Mouse (Mus musculus): ENCODE results near the gene Itpr3. TPM values are rescaled to one million over a fixed set of nuclear protein-coding genes. Genes with fewer than 3 reads are reported as not detected.

Itpr3 gene
- polyA plus RNA-seq (2011; ENCODE audit: insufficient read depth, insufficient read length, low replicate concordance, missing spikeins): 10.8 and 12.5 TPM in 2 replicates

- no peaks in the 10 kb centered on the region for H3K4me1 ChIP-seq (ENCODE audit: control insufficient read depth, insufficient read depth, low read length)
- WGBS: under 1% methylated on average over 66 of the region's 66 CpGs
- TF ChIP-seq POLR2A (IDR thresholded peaks at IDR 0.05; ENCODE audit: borderline replicate concordance, control insufficient read depth, low read depth, low read length) (peak; percentile 57; the same call in 1 of the 2 replicates), CTCF (IDR thresholded peaks at IDR 0.05; ENCODE audit: control insufficient read depth, insufficient read depth, low read length) (no peak)
- H3K4me3 ChIP-seq (replicated peaks; ENCODE audit: control insufficient read depth, low read depth, low read length): peak within 1 kb of the TSS; percentile 84
- peak within 1 kb of the TSS; percentile 83 for H3K27ac ChIP-seq (ENCODE audit: control insufficient read depth, insufficient read depth, low read depth, low read length, poor library complexity)
These were observed at the start of gene Itpr3 for GRCm38 (mm10) chr17:27056812-27057516. Itpr3 (plus strand) TSS chr17:27057304.

DNA sequence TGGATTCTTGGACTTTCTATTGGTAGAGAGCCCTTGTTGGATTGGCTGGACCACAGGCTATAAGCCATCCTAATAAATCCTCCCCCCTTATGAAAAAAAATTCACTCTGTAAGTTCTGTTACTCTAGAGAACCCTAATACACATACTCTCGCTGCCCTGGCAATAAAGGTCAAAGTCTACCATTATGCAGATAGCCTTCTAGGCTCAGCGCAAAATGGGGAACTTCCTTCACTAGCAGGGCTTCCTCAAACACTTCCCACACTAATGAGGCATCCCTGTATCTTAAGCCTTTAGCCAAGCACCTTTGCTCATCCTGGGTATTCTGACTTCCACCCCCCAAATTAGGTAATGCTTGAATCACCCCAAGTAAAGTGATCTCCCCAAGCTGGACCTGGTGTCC, 48.8 kb upstream of the Itpr3 start:
- TF ChIP-seq CTCF (IDR thresholded peaks at IDR 0.05; ENCODE audit: control insufficient read depth, insufficient read depth, low read length) (no peak), POLR2A (IDR thresholded peaks at IDR 0.05; ENCODE audit: borderline replicate concordance, control insufficient read depth, low read depth, low read length) (no peak)
- Histone ChIP-seq H3K4me1 (ENCODE audit: control insufficient read depth, insufficient read depth, low read length) (peaks cover 5% of the 10 kb centered on the region), H3K4me3 (replicated peaks; ENCODE audit: control insufficient read depth, low read depth, low read length) (no peak overlapping the region), H3K27ac (ENCODE audit: control insufficient read depth, insufficient read depth, low read depth, low read length, poor library complexity) (no peak overlapping the region)
- WGBS: 13% methylated on average over 2 of the region's 2 CpGs

DNA sequence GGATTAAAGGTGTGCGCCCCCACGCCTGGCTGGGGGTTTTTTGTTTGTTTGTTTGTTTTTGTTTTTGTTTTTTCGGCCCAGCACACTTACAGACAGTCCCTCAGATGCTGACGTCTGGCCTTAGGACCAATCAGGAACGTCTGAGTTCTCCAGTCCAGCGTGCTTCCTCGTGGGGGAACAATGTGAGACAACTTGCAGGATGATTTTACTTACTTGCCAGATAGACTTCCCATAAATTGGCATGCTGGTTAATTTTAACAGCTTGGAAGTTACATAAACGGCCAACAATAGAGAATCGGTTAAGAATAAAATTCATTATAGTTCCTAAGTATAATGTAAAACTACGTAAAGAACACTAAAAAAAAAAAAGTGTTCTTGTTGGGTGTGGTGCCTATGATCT, 45.9 kb upstream of the Itpr3 start:
- WGBS: 80% methylated on average over 10 of the region's 10 CpGs
- no peak overlapping the region for H3K27ac ChIP-seq (ENCODE audit: control insufficient read depth, insufficient read depth, low read depth, low read length, poor library complexity)
- H3K4me1 ChIP-seq (ENCODE audit: control insufficient read depth, insufficient read depth, low read length): peaks cover 5% of the 10 kb centered on the region
- no peak overlapping the region for H3K4me3 ChIP-seq (replicated peaks; ENCODE audit: control insufficient read depth, low read depth, low read length)
- TF ChIP-seq POLR2A (IDR thresholded peaks at IDR 0.05; ENCODE audit: borderline replicate concordance, control insufficient read depth, low read depth, low read length) (no peak), CTCF (IDR thresholded peaks at IDR 0.05; ENCODE audit: control insufficient read depth, insufficient read depth, low read length) (no peak)

DNA sequence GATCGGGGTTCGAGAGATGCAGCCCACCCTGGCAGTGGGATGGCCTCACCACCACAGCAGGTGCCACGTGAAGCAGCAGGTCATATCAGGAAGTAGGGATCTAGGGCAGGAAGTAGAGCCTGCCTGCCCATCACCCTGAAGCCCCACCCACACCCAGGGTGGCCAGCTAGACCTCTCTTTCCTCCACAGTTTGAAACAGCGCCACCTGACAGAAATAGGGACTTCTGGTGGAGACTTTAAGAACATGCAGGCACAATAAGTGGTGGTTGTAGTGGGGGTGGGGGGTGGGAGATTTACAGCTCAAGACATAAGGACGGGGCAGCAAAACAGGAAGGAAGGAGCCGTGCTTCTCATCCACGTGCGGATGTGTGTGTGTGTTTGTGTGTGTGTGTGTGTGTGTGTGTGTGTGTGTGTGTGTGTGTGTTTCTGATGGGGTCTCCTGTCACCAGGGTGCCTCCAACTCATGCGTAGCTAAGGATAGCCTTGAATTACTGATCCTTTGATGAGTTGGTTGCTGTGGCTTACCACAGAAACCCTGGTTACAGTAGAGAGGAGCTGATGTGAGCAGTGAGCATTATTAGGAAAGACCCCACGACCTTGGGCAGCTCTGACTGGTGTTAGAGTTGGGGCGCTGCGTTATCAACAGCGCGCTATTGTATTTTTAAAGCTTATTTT, 45.0 kb upstream of the Itpr3 start:
- peaks cover 5% of the 10 kb centered on the region for H3K4me1 ChIP-seq (ENCODE audit: control insufficient read depth, insufficient read depth, low read length)
- WGBS: 7% methylated on average over 14 of the region's 14 CpGs
- H3K4me3 ChIP-seq (replicated peaks; ENCODE audit: control insufficient read depth, low read depth, low read length): peak overlapping the region; percentile 40
- 0 out of 2 replicates have a peak, but pooled peaks have one; percentile 36 for TF ChIP-seq POLR2A (IDR thresholded peaks at IDR 0.05; ENCODE audit: borderline replicate concordance, control insufficient read depth, low read depth, low read length)
- no peak; the same call in 1 of the 2 replicates for TF ChIP-seq CTCF (IDR thresholded peaks at IDR 0.05; ENCODE audit: control insufficient read depth, insufficient read depth, low read length)
- H3K27ac ChIP-seq (ENCODE audit: control insufficient read depth, insufficient read depth, low read depth, low read length, poor library complexity): peak overlapping the region; percentile 4

GRCm38 (mm10) chr17:27012909-27013308, 44.2 kb upstream of the Itpr3 start:
- Histone ChIP-seq H3K4me1 (ENCODE audit: control insufficient read depth, insufficient read depth, low read length) (peaks cover 5% of the 10 kb centered on the region), H3K27ac (ENCODE audit: control insufficient read depth, insufficient read depth, low read depth, low read length, poor library complexity) (no peak overlapping the region), H3K4me3 (replicated peaks; ENCODE audit: control insufficient read depth, low read depth, low read length) (no peak overlapping the region)
- 24% methylated on average over 6 of the region's 6 CpGs for WGBS
- TF ChIP-seq CTCF (IDR thresholded peaks at IDR 0.05; ENCODE audit: control insufficient read depth, insufficient read depth, low read length) (no peak), POLR2A (IDR thresholded peaks at IDR 0.05; ENCODE audit: borderline replicate concordance, control insufficient read depth, low read depth, low read length) (no peak)

GRCm38 (mm10) chr17:27017564-27018499, 39.3 kb upstream of the Itpr3 start:
- TF ChIP-seq POLR2A (IDR thresholded peaks at IDR 0.05; ENCODE audit: borderline replicate concordance, control insufficient read depth, low read depth, low read length) (0 out of 2 replicates have a peak, but pooled peaks have one; percentile 16), CTCF (IDR thresholded peaks at IDR 0.05; ENCODE audit: control insufficient read depth, insufficient read depth, low read length) (no peak)
- H3K4me1 ChIP-seq (ENCODE audit: control insufficient read depth, insufficient read depth, low read length): peaks cover under 1% of the 10 kb centered on the region; the same call in 1 of the 2 replicates
- WGBS: 5% methylated on average over 34 of the region's 34 CpGs
- H3K27ac ChIP-seq (ENCODE audit: control insufficient read depth, insufficient read depth, low read depth, low read length, poor library complexity): no peak overlapping the region
- peak overlapping the region; percentile 77 for H3K4me3 ChIP-seq (replicated peaks; ENCODE audit: control insufficient read depth, low read depth, low read length)

DNA sequence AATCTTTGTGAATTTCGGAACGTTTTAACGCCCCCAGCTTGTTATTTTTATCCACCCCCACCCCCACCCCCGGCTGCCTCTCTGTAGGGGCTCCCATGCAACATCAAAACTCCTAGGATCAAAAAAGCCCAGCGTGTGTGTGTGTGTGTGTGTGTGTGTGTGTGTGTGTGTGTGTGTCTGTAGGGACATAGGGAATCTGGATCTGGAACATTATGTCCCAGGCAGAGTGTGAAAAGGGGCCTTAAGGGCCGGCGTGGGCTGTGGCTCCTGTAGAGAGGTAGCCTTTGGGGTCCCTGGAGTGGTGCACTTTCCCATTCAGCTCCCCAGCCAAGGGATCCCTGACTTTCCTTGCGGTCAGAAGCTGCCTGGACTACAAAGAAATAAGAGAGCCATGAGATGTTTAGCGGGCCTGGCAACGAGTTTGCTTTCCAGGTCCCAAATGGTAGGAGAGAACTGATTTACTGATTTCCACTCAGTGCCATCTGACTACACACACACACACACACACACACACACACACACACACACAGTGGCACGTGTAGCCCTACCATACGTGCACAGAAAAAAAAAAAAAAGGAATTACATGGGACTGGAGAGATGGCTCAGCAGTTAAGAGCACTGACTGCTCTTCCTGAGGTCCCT, 38.4 kb upstream of the Itpr3 start:
- no peaks in the 10 kb centered on the region for H3K4me1 ChIP-seq (ENCODE audit: control insufficient read depth, insufficient read depth, low read length)
- WGBS: 47% methylated on average over 12 of the region's 12 CpGs
- H3K27ac ChIP-seq (ENCODE audit: control insufficient read depth, insufficient read depth, low read depth, low read length, poor library complexity): no peak overlapping the region
- H3K4me3 ChIP-seq (replicated peaks; ENCODE audit: control insufficient read depth, low read depth, low read length): no peak overlapping the region
- no peak for TF ChIP-seq POLR2A (IDR thresholded peaks at IDR 0.05; ENCODE audit: borderline replicate concordance, control insufficient read depth, low read depth, low read length)
- TF ChIP-seq CTCF (IDR thresholded peaks at IDR 0.05; ENCODE audit: control insufficient read depth, insufficient read depth, low read length): no peak

Data from bone marrow, adult 2 months (tissue).